Mouse (Mus musculus): ENCODE data around the gene Telo2. TPM values are rescaled to one million over a fixed set of nuclear protein-coding genes. Genes with fewer than 3 reads are reported as not detected.

The Telo2 gene
- polyA plus RNA-seq, 1 experiment from 2014 or later = 39.9 TPM

- WGBS = 70% methylated on average over 13 of the region's 13 CpGs
- H3K4me1 ChIP-seq (ENCODE audit: control insufficient read depth, insufficient read depth, low read length) = peaks cover 33% of the 10 kb centered on the region
- H3K27ac ChIP-seq (ENCODE audit: low read length) = peak overlapping the region; percentile 97
- no peak overlapping the region for H3K4me3 ChIP-seq (replicated peaks; ENCODE audit: low read length)
- no peak overlapping the region for H3K4me2 ChIP-seq (ENCODE audit: low read depth, low read length)
- ATAC-seq (ENCODE audit: insufficient read depth, low FRiP score) = no peak
- H3K9ac ChIP-seq (ENCODE audit: low read length) = no peak overlapping the region
- no peaks in the 10 kb centered on the region for H3K9me3 ChIP-seq (replicated peaks; ENCODE audit: control insufficient read depth, low read length)
- H3K36me3 ChIP-seq (ENCODE audit: control insufficient read depth, insufficient read depth, low read length) = no peaks in the 10 kb centered on the region; the same call in 1 of the 2 replicates
- H3K27me3 ChIP-seq (ENCODE audit: control insufficient read depth, insufficient read depth, low read length) = no peaks in the 10 kb centered on the region
Measured at GRCm38 (mm10) chr17:25084835-25085385, 30.9 kb downstream of the Telo2 start.

GRCm38 (mm10) chr17:25083444-25083931 is 32.3 kb downstream of the Telo2 start, which contains the start of gene Tmem204:
Gene Tmem204, minus strand, starts transcription at chr17:25083591.
- peak; percentile 92 for ATAC-seq (ENCODE audit: insufficient read depth, low FRiP score)
- WGBS = 21% methylated on average over 7 of the region's 7 CpGs
- peaks cover 35% of the 10 kb centered on the region for H3K4me1 ChIP-seq (ENCODE audit: control insufficient read depth, insufficient read depth, low read length)
- H3K9ac ChIP-seq (ENCODE audit: low read length) = peak within 1 kb of the TSS; percentile 38; the same call in 1 of the 2 replicates
- no peaks in the 10 kb centered on the region; the same call in 1 of the 2 replicates for H3K36me3 ChIP-seq (ENCODE audit: control insufficient read depth, insufficient read depth, low read length)
- no peaks in the 10 kb centered on the region for H3K27me3 ChIP-seq (ENCODE audit: control insufficient read depth, insufficient read depth, low read length)
- no peaks in the 10 kb centered on the region for H3K9me3 ChIP-seq (replicated peaks; ENCODE audit: control insufficient read depth, low read length)
- H3K27ac ChIP-seq (ENCODE audit: low read length) = peak within 1 kb of the TSS; percentile 97
- peak within 1 kb of the TSS; percentile 16 for H3K4me2 ChIP-seq (ENCODE audit: low read depth, low read length)
- H3K4me3 ChIP-seq (replicated peaks; ENCODE audit: low read length) = no peak within 1 kb of the TSS

- no peak overlapping the region for H3K4me3 ChIP-seq (replicated peaks; ENCODE audit: low read length)
- 41% methylated on average over 3 of the region's 3 CpGs for WGBS
- no peak for ATAC-seq (ENCODE audit: insufficient read depth, low FRiP score)
- H3K9ac ChIP-seq (ENCODE audit: low read length) = peak overlapping the region; percentile 38; the same call in 1 of the 2 replicates
- peak overlapping the region; percentile 97 for H3K27ac ChIP-seq (ENCODE audit: low read length)
- no peaks in the 10 kb centered on the region for H3K9me3 ChIP-seq (replicated peaks; ENCODE audit: control insufficient read depth, low read length)
- H3K4me1 ChIP-seq (ENCODE audit: control insufficient read depth, insufficient read depth, low read length) = peaks cover 41% of the 10 kb centered on the region
- H3K4me2 ChIP-seq (ENCODE audit: low read depth, low read length) = peak overlapping the region; percentile 16
- H3K27me3 ChIP-seq (ENCODE audit: control insufficient read depth, insufficient read depth, low read length) = no peaks in the 10 kb centered on the region
- no peaks in the 10 kb centered on the region; the same call in 1 of the 2 replicates for H3K36me3 ChIP-seq (ENCODE audit: control insufficient read depth, insufficient read depth, low read length)
Measured at GRCm38 (mm10) chr17:25082887-25083286, 32.9 kb downstream of the Telo2 start.

GRCm38 (mm10) chr17:25082081-25082847 is 33.5 kb downstream of the Telo2 start:
- Histone ChIP-seq H3K4me2 (ENCODE audit: low read depth, low read length) (peak overlapping the region; percentile 16; the same call in 1 of the 2 replicates), H3K4me1 (ENCODE audit: control insufficient read depth, insufficient read depth, low read length) (peaks cover 42% of the 10 kb centered on the region), H3K9me3 (replicated peaks; ENCODE audit: control insufficient read depth, low read length) (no peaks in the 10 kb centered on the region), H3K4me3 (replicated peaks; ENCODE audit: low read length) (no peak overlapping the region), H3K9ac (ENCODE audit: low read length) (0 out of 2 replicates have a peak overlapping the region, but pooled peaks have one; percentile 18), H3K27me3 (ENCODE audit: control insufficient read depth, insufficient read depth, low read length) (no peaks in the 10 kb centered on the region), H3K36me3 (ENCODE audit: control insufficient read depth, insufficient read depth, low read length) (no peaks in the 10 kb centered on the region), H3K27ac (ENCODE audit: low read length) (peak overlapping the region; percentile 97)
- peak; percentile 59 for ATAC-seq (ENCODE audit: insufficient read depth, low FRiP score)
- 33% methylated on average over 14 of the region's 14 CpGs for WGBS

- peaks cover 42% of the 10 kb centered on the region for H3K4me1 ChIP-seq (ENCODE audit: control insufficient read depth, insufficient read depth, low read length)
- H3K27me3 ChIP-seq (ENCODE audit: control insufficient read depth, insufficient read depth, low read length) = no peaks in the 10 kb centered on the region
- peak overlapping the region; percentile 69 for H3K9ac ChIP-seq (ENCODE audit: low read length)
- peak overlapping the region; percentile 41 for H3K4me2 ChIP-seq (ENCODE audit: low read depth, low read length)
- H3K36me3 ChIP-seq (ENCODE audit: control insufficient read depth, insufficient read depth, low read length) = no peaks in the 10 kb centered on the region
- 59% methylated on average over 11 of the region's 11 CpGs for WGBS
- peak overlapping the region; percentile 43 for H3K4me3 ChIP-seq (replicated peaks; ENCODE audit: low read length)
- ATAC-seq (ENCODE audit: insufficient read depth, low FRiP score) = no peak
- H3K27ac ChIP-seq (ENCODE audit: low read length) = peak overlapping the region; percentile 97
- no peaks in the 10 kb centered on the region for H3K9me3 ChIP-seq (replicated peaks; ENCODE audit: control insufficient read depth, low read length)
Measured at GRCm38 (mm10) chr17:25080960-25081381, 34.8 kb downstream of the Telo2 start.

- peaks cover 42% of the 10 kb centered on the region for H3K4me1 ChIP-seq (ENCODE audit: control insufficient read depth, insufficient read depth, low read length)
- ATAC-seq (ENCODE audit: insufficient read depth, low FRiP score) = no peak
Measured at GRCm38 (mm10) chr17:25080210-25080609, 35.6 kb downstream of the Telo2 start.

GRCm38 (mm10) chr17:25077771-25078372 is 37.9 kb downstream of the Telo2 start:
- Histone ChIP-seq H3K27me3 (ENCODE audit: control insufficient read depth, insufficient read depth, low read length) (no peaks in the 10 kb centered on the region), H3K9ac (ENCODE audit: low read length) (peak overlapping the region; percentile 51; the same call in 1 of the 2 replicates), H3K27ac (ENCODE audit: low read length) (peak overlapping the region; percentile 36), H3K4me2 (ENCODE audit: low read depth, low read length) (peak overlapping the region; percentile 41), H3K36me3 (ENCODE audit: control insufficient read depth, insufficient read depth, low read length) (no peaks in the 10 kb centered on the region), H3K9me3 (replicated peaks; ENCODE audit: control insufficient read depth, low read length) (no peaks in the 10 kb centered on the region), H3K4me1 (ENCODE audit: control insufficient read depth, insufficient read depth, low read length) (peaks cover 27% of the 10 kb centered on the region), H3K4me3 (replicated peaks; ENCODE audit: low read length) (peak overlapping the region; percentile 43)
- 52% methylated on average over 13 of the region's 13 CpGs for WGBS
- ATAC-seq (ENCODE audit: insufficient read depth, low FRiP score) = peak; percentile 37; the same call in 1 of the 2 replicates

More at GRCm38 (mm10) chr17:25080210-25080609, 35.6 kb downstream of the Telo2 start:
- H3K4me2 ChIP-seq (ENCODE audit: low read depth, low read length) = peak overlapping the region; percentile 41
- peak overlapping the region; percentile 43 for H3K4me3 ChIP-seq (replicated peaks; ENCODE audit: low read length)
- H3K9ac ChIP-seq (ENCODE audit: low read length) = peak overlapping the region; percentile 69
- WGBS = 79% methylated on average over 13 of the region's 13 CpGs
- no peaks in the 10 kb centered on the region for H3K36me3 ChIP-seq (ENCODE audit: control insufficient read depth, insufficient read depth, low read length)
- peak overlapping the region; percentile 97 for H3K27ac ChIP-seq (ENCODE audit: low read length)
- H3K27me3 ChIP-seq (ENCODE audit: control insufficient read depth, insufficient read depth, low read length) = no peaks in the 10 kb centered on the region
- H3K9me3 ChIP-seq (replicated peaks; ENCODE audit: control insufficient read depth, low read length) = no peaks in the 10 kb centered on the region

- no peaks in the 10 kb centered on the region for H3K36me3 ChIP-seq (ENCODE audit: control insufficient read depth, insufficient read depth, low read length)
- no peak overlapping the region for H3K4me2 ChIP-seq (ENCODE audit: low read depth, low read length)
- H3K27ac ChIP-seq (ENCODE audit: low read length) = no peak overlapping the region
- H3K4me3 ChIP-seq (replicated peaks; ENCODE audit: low read length) = no peak overlapping the region
- no peaks in the 10 kb centered on the region for H3K27me3 ChIP-seq (ENCODE audit: control insufficient read depth, insufficient read depth, low read length)
- no peak overlapping the region for H3K9ac ChIP-seq (ENCODE audit: low read length)
- H3K9me3 ChIP-seq (replicated peaks; ENCODE audit: control insufficient read depth, low read length) = no peaks in the 10 kb centered on the region
- ATAC-seq (ENCODE audit: insufficient read depth, low FRiP score) = no peak
- H3K4me1 ChIP-seq (ENCODE audit: control insufficient read depth, insufficient read depth, low read length) = peaks cover 17% of the 10 kb centered on the region
- 86% methylated on average over 4 of the region's 4 CpGs for WGBS
Measured at GRCm38 (mm10) chr17:25076906-25077305, 38.9 kb downstream of the Telo2 start.

Measured in stomach, embryonic 16.5 days (tissue).